21 mouse cellular contexts compared by ENCODE assay signal in the genomic region with DNA sequence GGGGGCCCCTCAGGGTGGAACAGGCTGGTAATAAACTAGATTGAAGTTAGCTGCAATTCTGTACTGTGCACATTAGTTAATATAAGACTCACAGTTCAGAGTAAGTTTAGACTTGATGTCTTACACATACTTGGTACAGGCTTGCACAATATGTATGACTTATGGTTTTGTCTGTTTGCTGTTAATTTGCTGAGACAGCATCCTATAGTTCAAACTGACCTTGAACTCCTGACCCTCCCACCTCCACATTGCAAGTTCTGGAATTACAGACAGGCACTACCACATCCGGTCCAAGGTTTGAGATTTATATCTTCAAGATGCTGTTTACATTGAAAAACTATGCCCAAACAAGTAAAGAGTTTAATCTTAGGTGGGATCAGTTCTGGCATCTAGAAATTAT. TPM values are rescaled to one million over a fixed set of nuclear protein-coding genes. Genes with fewer than 3 reads are reported as not detected.
DNase-seq lines count a peak whose midpoint lies in the region; ATAC-seq lines count a peak whose summit lies in the region.
"Had no signal": no experiment of that assay in that cellular context is flagged by ENCODE, and none has a peak within 500 bp of the region (broad histone marks: within the 10 kb centered on the region; RNA-seq: fewer than 3 reads in every experiment).

No protein-coding gene starts in this region.

- H3K4me1 ChIP-seq in kidney, embryonic 15.5 days = peaks cover 8% of the 10 kb centered on the region
- H3K4me1 ChIP-seq: forebrain, embryonic 15.5 days; heart, embryonic 12.5 days had no signal

- peak; percentile 7 for DNase-seq in embryo, embryonic 11 days
- no peak for DNase-seq in embryo, embryonic 10.5 days (ENCODE audit: low spot score)
- DNase-seq in kidney, adult 18-20 months = no peak
- peak; percentile 73 for DNase-seq in NIH3T3 (ENCODE audit: low read depth)
- DNase-seq in adrenal gland, postnatal 36 days = no peak
- DNase-seq: adrenal gland, adult 2 months; adrenal gland, postnatal 25 days; cerebellum, adult 11-12 months; cerebellum, adult 9-10 months; cerebellum, postnatal 25 days; gastrocnemius, postnatal 10 days had no signal

- H3K9ac ChIP-seq in kidney, embryonic 15.5 days = no peak overlapping the region
- H3K9ac ChIP-seq: embryonic facial prominence, embryonic 15.5 days; forebrain, embryonic 15.5 days; heart, embryonic 12.5 days; hindbrain, embryonic 14.5 days had no signal

- no peaks in the 10 kb centered on the region for H3K9me3 ChIP-seq in kidney, embryonic 15.5 days (replicated peaks)
- H3K9me3 ChIP-seq: embryonic facial prominence, embryonic 15.5 days; forebrain, embryonic 10.5 days; forebrain, embryonic 15.5 days; heart, embryonic 12.5 days; hindbrain, embryonic 10.5 days had no signal

- peak; percentile 23; the same call in 1 of the 2 replicates for ATAC-seq in kidney, embryonic 15.5 days (replicated peaks; ENCODE audit: low FRiP score)
- ATAC-seq in granulocyte monocyte progenitor cell, adult 5-6 weeks (replicated peaks; ENCODE audit: poor library complexity, severe bottlenecking) = peak; percentile 23; the same call in 1 of the 2 replicates
- ATAC-seq: forebrain, embryonic 15.5 days; intestine, postnatal 0 days had no signal

- 18% methylated on average over 1 of the region's 1 CpGs for WGBS in kidney, embryonic 15.5 days

- H3K27ac ChIP-seq in kidney, embryonic 15.5 days = peak overlapping the region; percentile 54; the same call in 1 of the 2 replicates
- H3K27ac ChIP-seq: embryonic facial prominence, embryonic 15.5 days; forebrain, embryonic 10.5 days; forebrain, embryonic 15.5 days; hindbrain, embryonic 10.5 days; hindbrain, embryonic 14.5 days had no signal

- no peak overlapping the region for H3K4me3 ChIP-seq in kidney, embryonic 15.5 days (replicated peaks)
- H3K4me3 ChIP-seq: embryonic facial prominence, embryonic 15.5 days; erythroblast, embryonic 14.5 days; forebrain, embryonic 10.5 days; forebrain, embryonic 15.5 days; heart, embryonic 12.5 days; hindbrain, embryonic 10.5 days had no signal

- H3K36me3 ChIP-seq in kidney, embryonic 15.5 days = no peaks in the 10 kb centered on the region
- H3K36me3 ChIP-seq: embryonic facial prominence, embryonic 15.5 days; forebrain, embryonic 10.5 days; forebrain, embryonic 15.5 days; heart, embryonic 12.5 days; hindbrain, embryonic 10.5 days had no signal

- no peak overlapping the region for H3K4me2 ChIP-seq in kidney, embryonic 15.5 days
- H3K4me2 ChIP-seq: embryonic facial prominence, embryonic 15.5 days; forebrain, embryonic 15.5 days; heart, embryonic 12.5 days; hindbrain, embryonic 14.5 days had no signal

- no peaks in the 10 kb centered on the region for H3K27me3 ChIP-seq in kidney, embryonic 15.5 days
- H3K27me3 ChIP-seq: embryonic facial prominence, embryonic 15.5 days; forebrain, embryonic 15.5 days; heart, embryonic 12.5 days had no signal

RNA-seq across cellular contexts. Expression of a gene that starts 4.7 kb away (rescaled TPM):
- 38.9 and 42.0 TPM in 2 replicates for polyA plus RNA-seq in kidney, embryonic 15.5 days (2015; fragmentation: Nextera tagmentation; extraction: Ambion mirVana)
- 30.3 and 75.2 TPM in 2 replicates for total RNA-seq in granulocyte monocyte progenitor cell, adult 5-6 weeks (2014; fragmentation: Nextera tagmentation)
- total RNA-seq in granulocyte monocyte progenitor cell, adult 5-6 weeks (2017) = 53.3 and 59.7 TPM in 2 replicates
- total RNA-seq in adrenal gland, postnatal 36 days (2021) = 1 to 10 TPM; 3.3 to 5.4 TPM
- polyA plus RNA-seq: erythroblast, embryonic 14.5 days had no signal

Comparison
In these comparisons a context has a peak if more than half of its experiments do, and no peak if none do; other contexts are left out.
1. DNase-seq: peak in embryo, embryonic 11 days (single experiment) and NIH3T3 (single experiment); none in embryo, embryonic 10.5 days (single experiment), kidney, adult 18-20 months (single experiment) and adrenal gland, postnatal 36 days (0 of 2).
2. RNA of a gene that starts 4.7 kb away (total RNA-seq): 30.3 to 75.2 TPM in granulocyte monocyte progenitor cell, adult 5-6 weeks; 3.3 to 5.4 TPM in adrenal gland, postnatal 36 days; every median in the first group is over 4 times any median in the second.